Mouse (Mus musculus) liver, embryonic 16.5 days (tissue): ENCODE data around the gene Dnajb5. TPM values are rescaled to one million over a fixed set of nuclear protein-coding genes. Genes with fewer than 3 reads are reported as not detected.

Source experiments
- ATAC-seq: fragments of 200-750 bp; cut with Nextera tagmentation; 2 replicates; pipeline ENCODE4 v1.8.0; 2017; ENCODE audit warnings: low read depth, mild to moderate bottlenecking, moderate number of reproducible peaks, moderate library complexity
- H3K27ac ChIP-seq: fragments of 300-500 bp; sonication (generic); 2 replicates; pipeline ENCODE4 v1.5.1; 2014; ENCODE audit warnings: mild to moderate bottlenecking, low read length
- H3K27me3 ChIP-seq: fragments of 300-500 bp; sonication (generic); 2 replicates; pipeline ENCODE4 v1.6.1; 2014; ENCODE audit warnings: low read depth, low read length, mixed read lengths; ENCODE audit not compliant: control insufficient read depth, insufficient read depth
- H3K36me3 ChIP-seq: fragments of 300-500 bp; sonication (generic); 2 replicates; pipeline ENCODE4 v1.6.1; 2014; ENCODE audit warnings: mild to moderate bottlenecking; ENCODE audit not compliant: control insufficient read depth, insufficient read depth
- H3K4me1 ChIP-seq: fragments of 300-500 bp; sonication (generic); 2 replicates; pipeline ENCODE4 v1.6.1; 2014; ENCODE audit warnings: low read depth, low read length, mixed read lengths; ENCODE audit not compliant: control insufficient read depth
- H3K4me2 ChIP-seq: fragments of 300-500 bp; sonication (generic); 2 replicates; pipeline ENCODE4 v1.6.1; 2014; ENCODE audit warnings: low read depth, low read length, mixed read lengths
- H3K4me3 ChIP-seq: fragments of 300-500 bp; sonication (generic); 2 replicates; pipeline ENCODE4 v1.5.1; 2014; ENCODE audit warnings: low read depth, mild to moderate bottlenecking, low read length
- H3K9ac ChIP-seq: fragments of 300-500 bp; sonication (generic); 2 replicates; pipeline ENCODE4 v1.6.1; 2014; ENCODE audit warnings: low read depth, low read length
- H3K9me3 ChIP-seq: fragments of 300-500 bp; sonication (generic); replicated peaks from 2 replicates; pipeline ENCODE4 v1.6.1; 2016; ENCODE audit warnings: low read length; ENCODE audit not compliant: control insufficient read depth
- WGBS: fragments of 180-500 bp; shearing (Covaris S2); extraction: QIAGEN DNeasy Blood & Tissue Kit; methylation state at CpG from one replicate; pipeline ENCODE4 v1.1.7; 2014; ENCODE audit not compliant: insufficient replicate concordance; 5-methylcytosine and 5-hydroxymethylcytosine counted together
- polyA plus RNA-seq: library from polyadenylated mRNA; unstranded; fragments of >200 nt; fragmentation: Nextera tagmentation; extraction: Ambion mirVana; gene quantifications from 2 replicates; pipeline ENCODE4 v1.2.1, GENCODE M21; 2015

Gene Dnajb5
- polyA plus RNA-seq, 1 experiment from 2014 or later, result 1.5 TPM

DNA sequence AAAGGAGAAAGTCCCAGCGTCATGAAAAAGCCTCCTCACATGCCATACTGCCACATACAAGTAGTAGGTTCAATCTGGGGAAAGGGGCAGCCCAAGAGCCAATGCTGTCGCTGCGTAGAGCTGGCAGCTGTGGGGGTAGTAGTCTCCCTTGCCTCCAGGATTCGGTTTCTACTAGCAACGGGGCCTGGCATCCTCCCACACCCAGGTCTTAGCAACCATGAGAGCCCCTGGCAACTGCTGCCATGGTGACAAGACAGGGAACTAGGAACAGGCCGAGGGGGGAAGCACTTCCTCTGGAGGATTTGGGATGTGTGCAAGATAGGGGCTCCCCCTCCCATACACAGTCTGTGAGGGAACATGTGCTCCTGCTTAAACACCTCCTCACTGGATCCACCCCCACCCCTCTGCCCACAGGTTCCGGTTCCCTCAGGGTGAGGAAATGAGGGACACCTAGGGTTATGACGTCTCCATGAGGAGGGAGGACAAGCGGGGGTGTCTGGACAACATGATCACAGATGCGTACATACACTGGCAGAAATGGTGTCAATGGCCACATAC is 2.8 kb upstream of the Dnajb5 start:
- Histone ChIP-seq H3K9me3 (no peaks in the 10 kb centered on the region), H3K36me3 (no peaks in the 10 kb centered on the region), H3K4me1 (peaks cover 2% of the 10 kb centered on the region; the same call in 1 of the 2 replicates), H3K4me2 (no peak overlapping the region), H3K4me3 (no peak overlapping the region), H3K27me3 (peaks cover 38% of the 10 kb centered on the region), H3K9ac (no peak overlapping the region), H3K27ac (no peak overlapping the region)
- ATAC-seq, result no peak
- 41% methylated on average over 10 of the region's 10 CpGs for WGBS

GRCm38 (mm10) chr4:42948527-42948926 is 1.1 kb upstream of the Dnajb5 start:
- Histone ChIP-seq H3K4me3 (no peak overlapping the region), H3K4me1 (peaks cover 2% of the 10 kb centered on the region; the same call in 1 of the 2 replicates), H3K9me3 (no peaks in the 10 kb centered on the region), H3K27me3 (peaks cover 38% of the 10 kb centered on the region), H3K9ac (no peak overlapping the region), H3K4me2 (no peak overlapping the region), H3K36me3 (no peaks in the 10 kb centered on the region), H3K27ac (no peak overlapping the region)
- WGBS, result 39% methylated on average over 13 of the region's 13 CpGs
- ATAC-seq, result no peak

- WGBS, result 9% methylated on average over 14 of the region's 14 CpGs
- H3K9ac ChIP-seq, result no peak overlapping the region
These were observed 451 bp upstream of the Dnajb5 start for GRCm38 (mm10) chr4:42949051-42949675.

DNA sequence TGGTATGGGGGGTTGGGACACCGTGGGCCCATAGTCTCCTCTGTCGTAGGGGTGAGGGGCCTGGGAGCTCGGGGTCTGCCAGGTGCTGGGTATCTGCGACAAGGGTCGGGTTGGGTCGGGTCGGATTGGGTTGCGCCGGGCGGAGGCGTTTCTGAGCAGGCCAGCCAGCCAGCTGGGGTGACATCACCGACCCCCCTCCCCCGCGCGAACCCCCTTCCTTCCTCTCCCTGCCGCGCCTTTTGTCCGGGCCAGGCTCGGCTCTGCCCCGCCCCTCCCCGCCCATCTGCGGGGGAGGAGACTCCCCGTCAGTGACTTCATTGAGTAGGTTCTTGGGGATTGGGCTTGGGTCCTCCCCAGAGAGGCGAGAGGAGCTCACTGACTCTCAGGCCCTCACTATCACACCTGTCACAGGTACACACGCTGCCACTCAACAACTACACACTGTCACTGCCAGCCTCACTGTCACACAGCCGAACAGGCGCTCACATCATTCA is 498 bp downstream of the Dnajb5 start:
- peak overlapping the region; percentile 64 for H3K9ac ChIP-seq
- WGBS, result 2% methylated on average over 22 of the region's 27 CpGs
- H3K4me1 ChIP-seq, result peaks cover 2% of the 10 kb centered on the region; the same call in 1 of the 2 replicates
- ATAC-seq, result peak; percentile 45
- H3K36me3 ChIP-seq, result no peaks in the 10 kb centered on the region
- peak overlapping the region; percentile 75 for H3K4me2 ChIP-seq
- peak overlapping the region; percentile 68 for H3K4me3 ChIP-seq
- H3K27me3 ChIP-seq, result peaks cover 38% of the 10 kb centered on the region
- no peaks in the 10 kb centered on the region for H3K9me3 ChIP-seq
- H3K27ac ChIP-seq, result peak overlapping the region; percentile 33; the same call in 1 of the 2 replicates

More at GRCm38 (mm10) chr4:42949051-42949675, 451 bp upstream of the Dnajb5 start:
- peaks cover 2% of the 10 kb centered on the region; the same call in 1 of the 2 replicates for H3K4me1 ChIP-seq
- H3K27me3 ChIP-seq, result peaks cover 38% of the 10 kb centered on the region
- no peak overlapping the region for H3K27ac ChIP-seq
- H3K4me3 ChIP-seq, result peak overlapping the region; percentile 68; the same call in 1 of the 2 replicates
- peak overlapping the region; percentile 75 for H3K4me2 ChIP-seq
- no peaks in the 10 kb centered on the region for H3K36me3 ChIP-seq
- no peaks in the 10 kb centered on the region for H3K9me3 ChIP-seq
- no peak for ATAC-seq

DNA sequence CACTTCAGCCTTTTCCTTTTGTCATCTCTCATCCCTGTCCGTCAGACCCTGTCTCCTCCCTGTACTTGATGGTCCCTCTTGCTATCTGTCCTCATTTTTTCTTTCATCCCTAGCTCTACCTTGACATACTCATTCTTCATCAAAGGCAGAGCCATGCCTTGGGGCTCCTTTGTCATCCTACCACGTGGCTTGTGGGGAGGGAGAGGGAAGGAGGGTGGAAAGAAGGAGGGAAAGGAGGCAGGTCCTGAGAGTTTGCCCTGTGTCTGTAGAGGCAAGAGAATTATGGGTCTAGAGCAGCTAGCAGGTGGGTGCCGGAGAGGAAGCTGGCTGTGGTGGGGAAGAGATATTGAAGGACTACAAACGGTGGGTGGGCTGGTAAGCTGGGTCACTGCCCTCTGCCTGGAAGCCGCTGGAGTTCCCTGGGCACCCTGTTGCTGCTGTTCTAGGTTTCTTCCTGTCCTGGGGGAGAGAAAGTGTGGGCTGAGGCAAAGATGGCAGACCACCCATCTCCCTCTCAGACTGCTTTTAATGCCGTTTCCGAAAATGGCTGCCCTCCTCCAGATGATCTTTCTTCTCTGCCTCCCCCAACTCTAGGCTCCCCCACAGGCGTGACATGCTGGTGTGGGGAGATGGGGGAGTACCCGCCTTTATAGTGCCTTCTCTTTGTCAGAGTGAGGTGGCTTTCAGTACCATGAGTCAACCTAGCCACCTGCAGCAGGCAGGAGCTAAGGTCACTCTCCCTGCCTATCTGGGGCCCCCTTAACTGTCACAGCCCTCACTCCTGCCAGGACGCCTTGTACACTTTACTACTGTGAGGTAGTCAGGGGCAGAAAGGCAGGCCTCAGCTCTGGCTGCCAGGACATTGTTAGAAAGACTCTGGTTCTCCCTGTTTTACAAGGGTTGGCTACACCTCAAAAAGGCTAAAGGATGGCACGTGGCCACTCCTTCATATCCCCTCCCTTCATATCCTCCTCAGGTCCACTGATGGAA is 1.9 kb downstream of the Dnajb5 start:
- Histone ChIP-seq H3K9ac (no peak overlapping the region), H3K9me3 (no peaks in the 10 kb centered on the region), H3K36me3 (no peaks in the 10 kb centered on the region), H3K4me3 (no peak overlapping the region), H3K4me2 (no peak overlapping the region), H3K27ac (no peak overlapping the region), H3K27me3 (peaks cover 38% of the 10 kb centered on the region), H3K4me1 (peaks cover 2% of the 10 kb centered on the region; the same call in 1 of the 2 replicates)
- no peak for ATAC-seq
- 51% methylated on average over 11 of the region's 11 CpGs for WGBS

GRCm38 (mm10) chr4:42952563-42952962 is 2.9 kb downstream of the Dnajb5 start:
- H3K9ac ChIP-seq, result no peak overlapping the region
- no peak overlapping the region for H3K4me2 ChIP-seq
- H3K36me3 ChIP-seq, result no peaks in the 10 kb centered on the region
- peaks cover 2% of the 10 kb centered on the region; the same call in 1 of the 2 replicates for H3K4me1 ChIP-seq
- no peak overlapping the region for H3K27ac ChIP-seq
- no peaks in the 10 kb centered on the region for H3K9me3 ChIP-seq
- 63% methylated on average over 7 of the region's 7 CpGs for WGBS
- ATAC-seq, result no peak
- H3K4me3 ChIP-seq, result no peak overlapping the region
- H3K27me3 ChIP-seq, result peaks cover 30% of the 10 kb centered on the region

- no peaks in the 10 kb centered on the region for H3K9me3 ChIP-seq
- H3K9ac ChIP-seq, result no peak overlapping the region
- no peak overlapping the region for H3K4me3 ChIP-seq
- H3K4me2 ChIP-seq, result no peak overlapping the region
- ATAC-seq, result no peak
- no peaks in the 10 kb centered on the region for H3K36me3 ChIP-seq
- H3K4me1 ChIP-seq, result peaks cover 2% of the 10 kb centered on the region; the same call in 1 of the 2 replicates
- H3K27me3 ChIP-seq, result peaks cover 20% of the 10 kb centered on the region
- WGBS, result 56% methylated on average over 10 of the region's 10 CpGs
- H3K27ac ChIP-seq, result no peak overlapping the region
These were observed 4.0 kb downstream of the Dnajb5 start for GRCm38 (mm10) chr4:42953435-42954094.

GRCm38 (mm10) chr4:42954297-42954696 is 4.7 kb downstream of the Dnajb5 start:
- no peaks in the 10 kb centered on the region for H3K9me3 ChIP-seq
- H3K27ac ChIP-seq, result no peak overlapping the region
- no peak overlapping the region for H3K9ac ChIP-seq
- H3K4me1 ChIP-seq, result peaks cover 2% of the 10 kb centered on the region; the same call in 1 of the 2 replicates
- H3K36me3 ChIP-seq, result no peaks in the 10 kb centered on the region
- ATAC-seq, result no peak
- peaks cover 13% of the 10 kb centered on the region for H3K27me3 ChIP-seq
- H3K4me3 ChIP-seq, result no peak overlapping the region
- 13% methylated on average over 10 of the region's 10 CpGs for WGBS
- no peak overlapping the region for H3K4me2 ChIP-seq
